Comparison of ENCODE assay signal across 8 mouse cellular contexts in genomic region chr1:91412286-91413029, GRCm38 (mm10). TPM values are rescaled to one million over a fixed set of nuclear protein-coding genes. Genes with fewer than 3 reads are reported as not detected.
DNase-seq lines count a peak whose midpoint lies in the region; ATAC-seq and TF ChIP-seq lines count a peak whose summit lies in the region.

No protein-coding gene starts in this region.

- no peak for TF ChIP-seq CTCF in bone marrow macrophage, adult 2 months (IDR thresholded peaks at IDR 0.05; ENCODE audit: low read depth, low read length)
- TF ChIP-seq CTCF in embryonic fibroblast, embryonic 13.5 days (IDR thresholded peaks at IDR 0.05; ENCODE audit: borderline replicate concordance, insufficient read depth, low read length) = no peak
- no peak for TF ChIP-seq CTCF in small intestine, adult 2 months (IDR thresholded peaks at IDR 0.05; ENCODE audit: extremely low read depth, insufficient read length, insufficient replicate concordance, low read depth, low read length)

- peak; percentile 35 for DNase-seq in right cerebral cortex, postnatal 14 days
- no peak for DNase-seq in right cerebral cortex, postnatal 36 days (ENCODE audit: low spot score in 2 of 2)
- no peak for DNase-seq in intestine, embryonic 14.5 days (ENCODE audit: low spot score)
- DNase-seq in MN1 (ENCODE audit: low spot score) = no peak

- WGBS in intestine, embryonic 14.5 days = 6% methylated on average over 65 of the region's 65 CpGs
- 6% methylated on average over 57 of the region's 65 CpGs for WGBS in liver, embryonic 16.5 days (ENCODE audit: insufficient replicate concordance)
- 3% methylated on average over 65 of the region's 65 CpGs for WGBS in small intestine, adult 2 months

- H3K4me3 ChIP-seq in bone marrow macrophage, adult 2 months (ENCODE audit: insufficient read depth, low read length) = peak overlapping the region; percentile 76
- H3K4me3 ChIP-seq in embryonic fibroblast, embryonic 13.5 days (ENCODE audit: insufficient read depth, low read length) = peak overlapping the region; percentile 70
- peak overlapping the region; percentile 50 for H3K4me3 ChIP-seq in intestine, embryonic 14.5 days (ENCODE audit: low read depth, low read length)
- peak overlapping the region; percentile 78 for H3K4me3 ChIP-seq in liver, embryonic 16.5 days (ENCODE audit: low read depth, low read length)
- peak overlapping the region; percentile 87 for H3K4me3 ChIP-seq in small intestine, adult 2 months (ENCODE audit: low read depth, low read length)

- no peak for TF ChIP-seq POLR2A in bone marrow macrophage, adult 2 months (IDR thresholded peaks at IDR 0.05; ENCODE audit: borderline replicate concordance, low read depth, low read length)
- TF ChIP-seq POLR2A in embryonic fibroblast, embryonic 13.5 days (IDR thresholded peaks at IDR 0.05; ENCODE audit: low read depth, low read length) = no peak; the same call in 1 of the 2 replicates
- TF ChIP-seq POLR2A in small intestine, adult 2 months (IDR thresholded peaks at IDR 0.05; ENCODE audit: low read depth, low read length) = no peak

- H3K4me2 ChIP-seq in intestine, embryonic 14.5 days (ENCODE audit: low read length) = peak overlapping the region; percentile 93
- H3K4me2 ChIP-seq in liver, embryonic 16.5 days (ENCODE audit: low read depth, low read length) = peak overlapping the region; percentile 94

- 0 out of 2 replicates have a peak, but pooled peaks cover 5% of the 10 kb centered on the region for H3K36me3 ChIP-seq in intestine, embryonic 14.5 days (ENCODE audit: control insufficient read depth, insufficient read depth, low read length)
- no peaks in the 10 kb centered on the region for H3K36me3 ChIP-seq in liver, embryonic 16.5 days (ENCODE audit: control insufficient read depth, insufficient read depth)
- peaks cover 10% of the 10 kb centered on the region for H3K36me3 ChIP-seq in small intestine, adult 2 months (ENCODE audit: control insufficient read depth, insufficient read depth, low read length)

- H3K4me1 ChIP-seq in bone marrow macrophage, adult 2 months (ENCODE audit: control insufficient read depth, insufficient read depth, low read length) = peaks cover 6% of the 10 kb centered on the region; the same call in 1 of the 2 replicates
- H3K4me1 ChIP-seq in embryonic fibroblast, embryonic 13.5 days (ENCODE audit: control insufficient read depth, insufficient read depth, low read length) = 0 out of 2 replicates have a peak, but pooled peaks cover 2% of the 10 kb centered on the region
- peaks cover 21% of the 10 kb centered on the region for H3K4me1 ChIP-seq in intestine, embryonic 14.5 days (replicated peaks; ENCODE audit: control insufficient read depth, insufficient read depth, low read length)
- H3K4me1 ChIP-seq in liver, embryonic 16.5 days (ENCODE audit: control insufficient read depth, low read depth, low read length) = peaks cover 13% of the 10 kb centered on the region
- H3K4me1 ChIP-seq in small intestine, adult 2 months (ENCODE audit: control insufficient read depth, insufficient read depth, insufficient read length, low read length) = peaks cover 11% of the 10 kb centered on the region

- H3K9me3 ChIP-seq in intestine, embryonic 14.5 days (ENCODE audit: control insufficient read depth, low read length) = no peaks in the 10 kb centered on the region
- no peaks in the 10 kb centered on the region for H3K9me3 ChIP-seq in liver, embryonic 16.5 days (replicated peaks; ENCODE audit: control insufficient read depth, low read length)

- peak; percentile 49 for ATAC-seq in intestine, embryonic 14.5 days (replicated peaks; ENCODE audit: low FRiP score, low TSS enrichment, low read depth)
- peak; percentile 24 for ATAC-seq in liver, embryonic 16.5 days (ENCODE audit: low read depth)

- no peaks in the 10 kb centered on the region for H3K27me3 ChIP-seq in intestine, embryonic 14.5 days (replicated peaks; ENCODE audit: control insufficient read depth, insufficient read depth, low read length)
- peaks cover 4% of the 10 kb centered on the region; the same call in 1 of the 2 replicates for H3K27me3 ChIP-seq in liver, embryonic 16.5 days (ENCODE audit: control insufficient read depth, insufficient read depth, low read depth, low read length)
- no peaks in the 10 kb centered on the region for H3K27me3 ChIP-seq in small intestine, adult 2 months (ENCODE audit: control insufficient read depth, insufficient read depth, low read length)

- peak overlapping the region; percentile 44 for H3K9ac ChIP-seq in intestine, embryonic 14.5 days (ENCODE audit: low read length)
- peak overlapping the region; percentile 76 for H3K9ac ChIP-seq in liver, embryonic 16.5 days (ENCODE audit: low read depth, low read length)

- no peak overlapping the region for H3K27ac ChIP-seq in bone marrow macrophage, adult 2 months (ENCODE audit: insufficient read depth, low read depth, low read length)
- H3K27ac ChIP-seq in embryonic fibroblast, embryonic 13.5 days (ENCODE audit: insufficient read depth, low read length) = no peak overlapping the region
- peak overlapping the region; percentile 71 for H3K27ac ChIP-seq in intestine, embryonic 14.5 days (ENCODE audit: low read depth)
- peak overlapping the region; percentile 52 for H3K27ac ChIP-seq in liver, embryonic 16.5 days (ENCODE audit: low read length)
- peak overlapping the region; percentile 14; the same call in 1 of the 2 replicates for H3K27ac ChIP-seq in small intestine, adult 2 months (ENCODE audit: insufficient read depth, low read depth, low read length)

RNA-seq across cellular contexts. Expression of gene Hes6, which starts 1.4 kb away (rescaled TPM):
- polyA plus RNA-seq in bone marrow macrophage, adult 2 months (2012; ENCODE audit: insufficient read depth, insufficient read length, missing spikeins) = 25.3 and 28.7 TPM in 2 replicates
- polyA plus RNA-seq in embryonic fibroblast, embryonic 13.5 days (2011; ENCODE audit: insufficient read length, low read depth, missing spikeins) = 9.2 and 9.9 TPM in 2 replicates
- 79.3 and 84.4 TPM in 2 replicates for polyA plus RNA-seq in intestine, embryonic 14.5 days (2014; fragmentation: Nextera tagmentation; extraction: Ambion mirVana)
- polyA plus RNA-seq in liver, embryonic 16.5 days (2015; fragmentation: Nextera tagmentation; extraction: Ambion mirVana) = 18.6 and 19.7 TPM in 2 replicates
- 78.8 and 113 TPM in 2 replicates for polyA plus RNA-seq in small intestine, adult 2 months (2012; rRNA removed)

RNA-seq across cellular contexts. Expression of gene Ilkap, which starts 13.8 kb away (rescaled TPM):
- polyA plus RNA-seq in bone marrow macrophage, adult 2 months (2012; ENCODE audit: insufficient read depth, insufficient read length, missing spikeins) = 50.3 and 61.1 TPM in 2 replicates
- polyA plus RNA-seq in embryonic fibroblast, embryonic 13.5 days (2011; ENCODE audit: insufficient read length, low read depth, missing spikeins) = 64.5 and 66.5 TPM in 2 replicates
- polyA plus RNA-seq in intestine, embryonic 14.5 days (2014; fragmentation: Nextera tagmentation; extraction: Ambion mirVana) = 135 and 147 TPM in 2 replicates
- polyA plus RNA-seq in liver, embryonic 16.5 days (2015; fragmentation: Nextera tagmentation; extraction: Ambion mirVana) = 57.6 and 63.2 TPM in 2 replicates
- 17.9 and 34.6 TPM in 2 replicates for polyA plus RNA-seq in small intestine, adult 2 months (2012; rRNA removed)

RNA-seq across cellular contexts. Expression of gene Erfe, which starts 46.2 kb away (rescaled TPM):
- not detected in 2 replicates for polyA plus RNA-seq in bone marrow macrophage, adult 2 months (2012; ENCODE audit: insufficient read depth, insufficient read length, missing spikeins)
- 6.1 and 10.8 TPM in 2 replicates for polyA plus RNA-seq in embryonic fibroblast, embryonic 13.5 days (2011; ENCODE audit: insufficient read length, low read depth, missing spikeins)
- polyA plus RNA-seq in intestine, embryonic 14.5 days (2014; fragmentation: Nextera tagmentation; extraction: Ambion mirVana) = 10.8 and 10.9 TPM in 2 replicates
- polyA plus RNA-seq in liver, embryonic 16.5 days (2015; fragmentation: Nextera tagmentation; extraction: Ambion mirVana) = 2.5 and 3.9 TPM in 2 replicates
- 3.7 and 7.3 TPM in 2 replicates for polyA plus RNA-seq in small intestine, adult 2 months (2012; rRNA removed)

RNA-seq across cellular contexts. Expression of gene Per2, which starts 46.7 kb away (rescaled TPM):
- polyA plus RNA-seq in bone marrow macrophage, adult 2 months (2012; ENCODE audit: insufficient read depth, insufficient read length, missing spikeins) = 2.3 and 4.9 TPM in 2 replicates
- polyA plus RNA-seq in embryonic fibroblast, embryonic 13.5 days (2011; ENCODE audit: insufficient read length, low read depth, missing spikeins) = 2.5 and 7.4 TPM in 2 replicates
- 5.9 and 6.7 TPM in 2 replicates for polyA plus RNA-seq in intestine, embryonic 14.5 days (2014; fragmentation: Nextera tagmentation; extraction: Ambion mirVana)
- polyA plus RNA-seq in liver, embryonic 16.5 days (2015; fragmentation: Nextera tagmentation; extraction: Ambion mirVana) = 3.6 and 4.1 TPM in 2 replicates
- polyA plus RNA-seq in small intestine, adult 2 months (2012; rRNA removed) = 4.1 and 5.2 TPM in 2 replicates

Comparison
In these comparisons a context has a peak if more than half of its experiments do, and no peak if none do; other contexts are left out.
1. H3K27ac ChIP-seq: peak in intestine, embryonic 14.5 days (single experiment), liver, embryonic 16.5 days (single experiment) and small intestine, adult 2 months (single experiment); none in bone marrow macrophage, adult 2 months (single experiment) and embryonic fibroblast, embryonic 13.5 days (single experiment).
2. Peak in every context shown above with its lines, with median percentiles within 50 percentile points of each other: H3K4me3 ChIP-seq.